Mouse (Mus musculus): Measurements from ENCODE around the gene Nxn.

DNA sequence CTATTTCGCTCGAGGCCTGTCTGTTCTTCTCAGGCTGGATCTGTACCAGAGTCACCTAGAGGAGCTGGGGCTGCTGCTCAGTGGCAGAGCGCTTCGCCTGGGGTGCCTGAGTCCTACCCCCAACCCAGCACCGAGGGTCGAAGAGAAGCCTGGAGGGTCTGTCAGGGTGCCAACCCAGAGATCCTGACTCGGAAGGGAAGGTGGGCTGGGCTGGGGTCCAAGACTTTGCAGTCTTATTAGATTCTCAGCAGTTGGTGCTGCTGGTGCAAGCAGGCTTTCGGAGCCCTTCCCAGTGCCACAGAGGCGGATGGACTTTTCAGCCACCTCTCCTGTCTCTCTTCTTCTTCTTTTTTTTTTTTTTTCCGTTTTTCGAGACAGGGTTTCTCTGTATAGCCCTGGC is 42.8 kb downstream of the Nxn start:
- TF ChIP-seq GATA1 (IDR thresholded peaks at IDR 0.05; ENCODE audit: borderline replicate concordance, low read length), result no peak
- TF ChIP-seq CTCF (IDR thresholded peaks at IDR 0.05; ENCODE audit: low read depth, low read length), result no peak
- TF ChIP-seq TAL1 (conservative IDR thresholded peaks at IDR 0.05; ENCODE audit: low read depth, low read length), result no peak
- no peak for TF ChIP-seq GATA2 (IDR thresholded peaks at IDR 0.05; ENCODE audit: borderline replicate concordance, low read depth, low read length)
